Mouse (Mus musculus): ENCODE measurements around the gene Olfr819. TPM values are rescaled to one million over a fixed set of nuclear protein-coding genes. Genes with fewer than 3 reads are reported as not detected.

Olfr819 gene
- not detected in 2 replicates for polyA plus RNA-seq (2012; ENCODE audit: low replicate concordance)

DNA sequence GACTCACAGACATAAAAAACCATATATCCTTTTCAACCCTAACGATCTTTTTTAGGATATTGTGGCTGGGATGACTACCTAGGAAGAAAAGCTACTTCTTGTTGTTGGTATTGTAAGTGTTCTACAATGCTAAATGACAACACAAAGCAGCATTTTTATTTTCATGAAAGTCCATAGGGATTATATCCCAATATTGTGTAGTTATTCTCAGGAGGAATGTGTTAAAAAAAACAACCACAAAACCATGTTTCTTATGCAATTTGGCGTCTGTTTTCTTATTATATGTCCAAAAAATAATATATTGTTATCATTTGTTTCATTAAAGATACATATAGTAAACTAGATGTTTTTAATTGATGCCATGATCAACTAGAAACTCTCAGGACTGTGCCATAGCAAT is at the start of gene Olfr819:
Gene Olfr819 (minus strand): TSS at position 101 of the 400 bp plus-strand sequence.

DNA sequence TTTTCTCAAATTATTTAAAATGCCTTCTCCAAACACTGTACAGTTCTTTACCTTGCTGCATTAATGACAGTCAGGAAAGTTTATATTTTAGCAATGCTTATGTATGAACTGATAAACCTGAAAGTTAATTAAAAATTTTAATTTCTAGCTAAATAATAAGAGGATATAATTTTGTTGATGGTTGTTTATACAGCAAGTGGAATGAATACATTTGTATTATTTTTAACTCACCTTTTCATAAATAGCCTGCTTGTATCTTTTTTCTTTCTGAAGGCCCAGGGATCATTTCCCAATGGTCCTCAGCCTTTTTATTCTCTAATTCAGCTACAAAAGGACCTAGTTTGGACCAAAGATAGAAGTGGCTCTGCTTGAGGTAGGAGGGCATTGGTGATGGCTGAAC is 45.3 kb upstream of the Olfr819 start, which contains the start of gene Olfr820:
Gene Olfr820 (plus strand): TSS at position 301 of the 400 bp plus-strand sequence.

DNA sequence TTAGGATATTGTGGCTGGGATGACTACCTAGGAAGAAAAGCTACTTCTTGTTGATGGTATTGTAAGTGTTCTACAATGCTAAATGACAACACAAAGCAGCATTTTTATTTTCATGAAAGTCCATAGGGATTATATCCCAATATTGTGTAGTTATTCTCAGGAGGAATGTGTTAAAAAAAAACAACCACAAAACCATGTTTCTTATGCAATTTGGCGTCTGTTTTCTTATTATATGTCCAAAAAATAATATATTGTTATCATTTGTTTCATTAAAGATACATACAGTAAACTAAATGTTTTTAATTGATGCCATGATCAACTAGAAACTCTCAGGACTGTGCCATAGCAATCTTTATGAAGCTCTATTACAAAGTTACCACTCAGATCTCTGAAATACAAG is 17.9 kb upstream of the Olfr819 start, which contains the start of gene Gm10310:
Gene Gm10310 (minus strand): TSS at position 101 of the 400 bp plus-strand sequence.

DNA sequence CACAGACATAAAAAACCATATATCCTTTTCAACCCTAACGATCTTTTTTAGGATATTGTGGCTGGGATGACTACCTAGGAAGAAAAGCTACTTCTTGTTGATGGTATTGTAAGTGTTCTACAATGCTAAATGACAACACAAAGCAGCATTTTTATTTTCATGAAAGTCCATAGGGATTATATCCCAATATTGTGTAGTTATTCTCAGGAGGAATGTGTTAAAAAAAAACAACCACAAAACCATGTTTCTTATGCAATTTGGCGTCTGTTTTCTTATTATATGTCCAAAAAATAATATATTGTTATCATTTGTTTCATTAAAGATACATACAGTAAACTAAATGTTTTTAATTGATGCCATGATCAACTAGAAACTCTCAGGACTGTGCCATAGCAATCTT is 9.0 kb upstream of the Olfr819 start, which contains the start of gene Olfr247:
Gene Olfr247 (minus strand): TSS at position 101 of the 400 bp plus-strand sequence.

DNA sequence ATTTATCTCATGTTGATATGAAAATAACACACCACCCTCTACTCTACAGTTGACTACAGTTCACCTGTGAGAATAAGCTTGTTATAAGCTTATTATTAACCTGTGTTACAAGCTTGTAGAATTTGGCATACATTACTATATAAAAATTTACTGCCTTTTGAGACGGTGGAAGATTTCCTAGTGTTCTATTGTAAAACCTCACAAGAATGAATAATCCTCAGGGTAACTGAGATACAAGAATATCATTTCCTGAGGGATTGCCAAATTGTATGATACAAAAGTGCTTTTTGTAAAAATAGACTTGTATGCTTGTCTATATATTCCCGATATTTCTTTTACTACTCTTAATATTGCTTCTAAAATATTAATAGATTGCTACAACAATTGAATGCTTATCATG is 18.1 kb downstream of the Olfr819 start, which contains the start of gene Olfr818:
Gene Olfr818 (minus strand): TSS at position 101 of the 400 bp plus-strand sequence.

DNA sequence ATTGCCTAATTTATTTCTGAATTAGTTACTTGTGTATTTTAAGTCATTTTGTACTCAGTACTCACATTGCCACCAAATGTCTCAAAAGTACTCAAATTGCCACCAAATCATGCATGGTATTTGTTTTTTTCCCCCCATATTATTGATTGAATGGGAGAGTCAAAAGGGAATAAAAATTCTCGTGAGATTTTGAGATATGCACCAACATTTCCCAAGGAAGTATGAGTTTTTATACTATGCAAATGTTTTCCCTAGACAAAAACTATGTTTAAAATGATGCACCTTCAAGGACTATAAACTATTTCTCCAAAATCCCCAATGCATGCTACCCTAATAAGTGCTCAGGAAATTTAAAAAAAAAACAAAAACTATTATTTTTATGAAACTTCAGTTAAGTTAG is 51.6 kb downstream of the Olfr819 start, which contains the start of gene Olfr816:
Gene Olfr816 (minus strand): TSS at position 101 of the 400 bp plus-strand sequence.

Other genes starting within 250 kb of the Olfr819 start
- not detected in 2 replicates for gene Olfr805, start 237.9 kb downstream of the Olfr819 start, polyA plus RNA-seq (2012; ENCODE audit: low replicate concordance)
- gene Olfr806, start 225.3 kb downstream of the Olfr819 start, polyA plus RNA-seq (2012; ENCODE audit: low replicate concordance): not detected in 2 replicates
- gene Olfr807, start 209.5 kb downstream of the Olfr819 start, polyA plus RNA-seq (2012; ENCODE audit: low replicate concordance): not detected in 2 replicates
- not detected in 2 replicates for gene Olfr808, start 201.8 kb downstream of the Olfr819 start, polyA plus RNA-seq (2012; ENCODE audit: low replicate concordance)
- gene Olfr809, start 192.6 kb downstream of the Olfr819 start, polyA plus RNA-seq (2012; ENCODE audit: low replicate concordance): not detected in 2 replicates
- not detected in 2 replicates for gene Olfr810, start 172.3 kb downstream of the Olfr819 start, polyA plus RNA-seq (2012; ENCODE audit: low replicate concordance)
- gene Olfr811, start 162.9 kb downstream of the Olfr819 start, polyA plus RNA-seq (2012; ENCODE audit: low replicate concordance): not detected in 2 replicates
- not detected in 2 replicates for gene Olfr812, start 121.2 kb downstream of the Olfr819 start, polyA plus RNA-seq (2012; ENCODE audit: low replicate concordance)
- gene Olfr813, start 111.9 kb downstream of the Olfr819 start, polyA plus RNA-seq (2012; ENCODE audit: low replicate concordance): not detected in 2 replicates
- not detected in 2 replicates for gene Olfr814, start 87.4 kb downstream of the Olfr819 start, polyA plus RNA-seq (2012; ENCODE audit: low replicate concordance)
- gene Olfr815, start 61.4 kb downstream of the Olfr819 start, polyA plus RNA-seq (2012; ENCODE audit: low replicate concordance): not detected in 2 replicates
- not detected in 2 replicates for gene Olfr816, start 51.7 kb downstream of the Olfr819 start, polyA plus RNA-seq (2012; ENCODE audit: low replicate concordance)
- not detected in 2 replicates for gene Olfr818, start 18.2 kb downstream of the Olfr819 start, polyA plus RNA-seq (2012; ENCODE audit: low replicate concordance)
- gene Olfr247, start 8.9 kb upstream of the Olfr819 start, polyA plus RNA-seq (2012; ENCODE audit: low replicate concordance): not detected in 2 replicates
- not detected in 2 replicates for gene Gm10310, start 17.8 kb upstream of the Olfr819 start, polyA plus RNA-seq (2012; ENCODE audit: low replicate concordance)
- not detected in 2 replicates for gene Olfr820, start 45.4 kb upstream of the Olfr819 start, polyA plus RNA-seq (2012; ENCODE audit: low replicate concordance)
- not detected in 2 replicates for gene Olfr821, start 63.1 kb upstream of the Olfr819 start, polyA plus RNA-seq (2012; ENCODE audit: low replicate concordance)
- not detected in 2 replicates for gene Olfr822, start 103.9 kb upstream of the Olfr819 start, polyA plus RNA-seq (2012; ENCODE audit: low replicate concordance)
- not detected in 2 replicates for gene Olfr823, start 148.1 kb upstream of the Olfr819 start, polyA plus RNA-seq (2012; ENCODE audit: low replicate concordance)
- gene Olfr824, start 162.7 kb upstream of the Olfr819 start, polyA plus RNA-seq (2012; ENCODE audit: low replicate concordance): not detected in 2 replicates
- not detected in 2 replicates for gene Olfr825, start 199.5 kb upstream of the Olfr819 start, polyA plus RNA-seq (2012; ENCODE audit: low replicate concordance)
- not detected in 2 replicates for gene Olfr826, start 216.9 kb upstream of the Olfr819 start, polyA plus RNA-seq (2012; ENCODE audit: low replicate concordance)
- not detected in 2 replicates for gene Olfr827, start 247.1 kb upstream of the Olfr819 start, polyA plus RNA-seq (2012; ENCODE audit: low replicate concordance)